Comparison of ENCODE assay signal across 15 mouse cellular contexts in genomic region chr17:44632292-44632691, GRCm38 (mm10).
DNase-seq lines count a peak whose midpoint lies in the region; ATAC-seq and TF ChIP-seq lines count a peak whose summit lies in the region.
"Had no signal": no experiment of that assay in that cellular context is flagged by ENCODE, and none has a peak within 500 bp of the region (broad histone marks: within the 10 kb centered on the region; RNA-seq: fewer than 3 reads in every experiment).

No protein-coding gene starts in this region.

- H3K27ac ChIP-seq in left cerebral cortex, adult 2 months, result peak overlapping the region; percentile 45
- H3K27ac ChIP-seq in embryonic fibroblast, embryonic 13.5 days (ENCODE audit: insufficient read depth, low read length), result peak overlapping the region; percentile 25; the same call in 1 of the 2 replicates
- H3K27ac ChIP-seq in midbrain, embryonic 15.5 days, result no peak overlapping the region
- H3K27ac ChIP-seq: embryonic facial prominence, embryonic 13.5 days; hindbrain, embryonic 15.5 days had no signal

- no peak overlapping the region for H3K9ac ChIP-seq in midbrain, embryonic 15.5 days
- H3K9ac ChIP-seq: embryonic facial prominence, embryonic 13.5 days; heart, embryonic 12.5 days; hindbrain, embryonic 15.5 days had no signal

- no peak overlapping the region for H3K4me3 ChIP-seq in left cerebral cortex, adult 2 months
- no peak overlapping the region for H3K4me3 ChIP-seq in embryonic fibroblast, embryonic 13.5 days (ENCODE audit: insufficient read depth, low read length)
- H3K4me3 ChIP-seq in midbrain, embryonic 15.5 days, result no peak overlapping the region
- H3K4me3 ChIP-seq: embryonic facial prominence, embryonic 13.5 days; heart, embryonic 12.5 days; hindbrain, embryonic 15.5 days had no signal

- 87% methylated on average over 4 of the region's 4 CpGs for WGBS in midbrain, embryonic 15.5 days

- H3K27me3 ChIP-seq in midbrain, embryonic 15.5 days (replicated peaks), result no peaks in the 10 kb centered on the region
- H3K27me3 ChIP-seq: embryonic facial prominence, embryonic 13.5 days; heart, embryonic 12.5 days; hindbrain, embryonic 15.5 days had no signal

- peaks cover 6% of the 10 kb centered on the region for H3K4me1 ChIP-seq in embryonic fibroblast, embryonic 13.5 days (ENCODE audit: control insufficient read depth, insufficient read depth, low read length)
- H3K4me1 ChIP-seq in midbrain, embryonic 15.5 days, result no peaks in the 10 kb centered on the region
- H3K4me1 ChIP-seq: hindbrain, embryonic 15.5 days had no signal

- TF ChIP-seq CTCF in left cerebral cortex, adult 2 months (IDR thresholded peaks at IDR 0.05), result no peak
- no peak for TF ChIP-seq CTCF in embryonic fibroblast, embryonic 13.5 days (IDR thresholded peaks at IDR 0.05; ENCODE audit: borderline replicate concordance, insufficient read depth, low read length)

- DNase-seq in left cerebral cortex, adult 2 months (ENCODE audit: extremely low spot score in 1 of 2, low spot score in 2 of 2), result no peak
- DNase-seq in left cerebral cortex, adult 9 months (ENCODE audit: low spot score in 2 of 2), result no peak
- DNase-seq in yolk sac, embryonic 10.5 days (ENCODE audit: low spot score), result no peak
- DNase-seq: adrenal gland, adult 8-10 months; adrenal gland, postnatal 36 days; cerebellum, adult 2 months; cerebellum, postnatal 14 days; gastrocnemius, postnatal 14 days had no signal

- no peaks in the 10 kb centered on the region for H3K9me3 ChIP-seq in midbrain, embryonic 15.5 days
- H3K9me3 ChIP-seq: embryonic facial prominence, embryonic 13.5 days; heart, embryonic 12.5 days; hindbrain, embryonic 15.5 days had no signal

- H3K36me3 ChIP-seq in midbrain, embryonic 15.5 days (replicated peaks), result no peaks in the 10 kb centered on the region
- H3K36me3 ChIP-seq: heart, embryonic 12.5 days; hindbrain, embryonic 15.5 days had no signal

- no peak overlapping the region for H3K4me2 ChIP-seq in midbrain, embryonic 15.5 days
- H3K4me2 ChIP-seq: embryonic facial prominence, embryonic 13.5 days; heart, embryonic 12.5 days; hindbrain, embryonic 15.5 days had no signal

- TF ChIP-seq POLR2A in embryonic fibroblast, embryonic 13.5 days (IDR thresholded peaks at IDR 0.05; ENCODE audit: low read depth, low read length), result no peak

- ATAC-seq in common myeloid progenitor, adult 5-6 weeks (replicated peaks; ENCODE audit: low read depth, poor library complexity, severe bottlenecking), result peak; percentile 48
- ATAC-seq in midbrain, embryonic 15.5 days (replicated peaks), result no peak
- ATAC-seq: forebrain, embryonic 14.5 days had no signal

- intact Hi-C loops in left cerebral cortex, adult 2 months (cut with DNase I), result no loop called here
